Mouse (Mus musculus): ENCODE results near the gene Plcxd2. TPM values are rescaled to one million over a fixed set of nuclear protein-coding genes. Genes with fewer than 3 reads are reported as not detected.

Plcxd2 gene
- 10 to 100 TPM; 53.2 to 61.9 (median 56.1) TPM for total RNA-seq (2022)

DNA sequence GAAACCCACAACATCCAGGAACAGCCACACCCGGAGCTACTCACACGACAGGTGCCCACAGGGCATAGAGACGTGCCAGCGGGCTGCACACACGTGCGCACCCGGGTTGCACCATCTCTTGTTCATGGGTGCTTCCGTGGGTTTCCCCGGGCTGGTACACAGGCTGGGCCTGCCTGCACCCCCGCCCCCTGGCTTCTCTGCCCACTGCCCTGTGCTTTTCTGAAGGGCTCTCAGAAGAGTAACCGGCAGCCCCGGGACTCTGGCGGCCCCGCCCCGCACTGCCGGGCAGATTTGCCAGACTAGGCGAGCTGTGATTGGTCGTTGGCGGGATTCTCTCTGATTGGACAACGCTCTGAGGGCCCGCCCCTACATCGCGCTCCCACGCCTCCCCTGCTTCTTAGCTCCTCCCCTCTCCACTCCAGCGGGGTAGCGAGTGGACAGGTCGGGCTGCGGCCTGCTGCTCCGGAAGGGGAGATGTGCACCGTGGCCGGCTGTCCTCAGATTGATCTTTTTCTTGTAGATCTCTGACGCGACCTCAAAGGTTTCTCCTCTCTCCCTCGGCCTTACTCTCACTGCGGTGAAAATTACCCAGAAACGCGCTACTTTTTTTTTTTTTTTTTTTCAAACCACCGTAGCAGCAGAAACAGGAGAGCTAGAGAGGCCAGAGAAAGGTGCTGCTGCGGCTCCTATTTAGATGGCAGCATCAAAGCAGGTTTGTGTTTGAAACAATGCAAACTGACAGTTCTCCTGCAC lies at the start of gene Plcxd2:
Gene Plcxd2 (minus strand): TSS at position 66 of the 753 bp plus-strand sequence.
- peak; percentile 84 to 93 for DNase-seq (ENCODE audit: low spot score in 2 of 2)

DNA sequence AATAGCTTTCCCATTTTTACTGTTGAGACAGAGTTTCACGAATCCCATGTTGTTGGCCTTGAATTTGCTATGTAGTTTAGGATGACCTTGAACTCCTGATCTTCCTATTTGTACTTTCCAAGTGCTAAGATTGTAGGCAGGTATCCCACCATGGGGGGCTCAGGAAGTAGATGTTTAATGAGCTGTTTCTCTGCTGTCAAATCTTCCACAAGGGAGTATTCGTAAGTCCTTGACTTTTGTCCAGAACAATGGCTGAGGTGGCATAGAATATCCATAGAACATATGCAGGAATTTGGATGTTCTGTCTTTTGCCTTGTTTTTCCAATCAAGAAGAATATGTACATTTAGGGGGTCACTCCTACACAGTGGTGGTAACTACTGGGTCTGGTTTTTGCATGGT lies 36.9 kb upstream of the Plcxd2 start:
- DNase-seq (ENCODE audit: low spot score in 2 of 2), result no peak

DNA sequence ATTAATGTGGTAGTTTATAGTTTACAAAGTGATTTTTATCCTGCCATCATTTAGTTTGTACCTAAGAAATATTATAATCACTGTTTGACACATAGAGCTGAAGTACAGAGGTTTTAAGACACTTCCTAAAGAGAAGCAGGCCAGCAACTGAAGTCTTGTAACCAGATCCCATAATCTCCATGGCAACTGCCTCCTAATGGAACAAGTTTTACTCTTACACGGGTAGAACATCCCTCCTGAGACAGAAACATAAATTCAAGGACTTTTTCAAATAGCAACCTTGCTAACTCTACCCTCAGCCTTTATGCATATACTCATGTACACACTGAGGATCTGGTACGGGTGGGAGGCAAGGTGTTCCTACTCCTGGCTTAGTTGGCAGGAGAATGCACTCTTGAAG lies 26.2 kb upstream of the Plcxd2 start:
- no peak for DNase-seq (ENCODE audit: low spot score in 2 of 2)

DNA sequence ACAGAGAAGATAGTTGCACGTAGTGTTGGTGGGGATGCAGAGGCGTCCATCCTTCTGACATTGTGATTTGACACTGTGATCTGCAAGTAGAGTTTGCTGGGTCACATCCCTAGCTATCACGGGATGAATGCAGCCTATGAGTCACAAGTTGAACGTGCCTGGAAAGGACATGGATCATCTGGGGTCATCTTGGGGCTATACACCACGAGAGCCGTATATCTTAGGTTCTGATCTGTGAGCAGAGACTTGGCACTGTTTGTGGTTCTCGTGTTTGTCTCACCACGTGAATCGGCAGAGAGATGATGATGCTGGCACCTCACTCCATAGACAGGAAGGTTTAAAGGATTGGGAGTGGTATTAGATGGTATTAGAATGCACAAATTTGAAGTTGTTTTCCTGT lies 23.9 kb upstream of the Plcxd2 start:
- no peak for DNase-seq (ENCODE audit: low spot score in 2 of 2)

GRCm38 (mm10) chr16:46022958-46023491 lies 13.0 kb upstream of the Plcxd2 start:
- no peak for DNase-seq (ENCODE audit: low spot score in 2 of 2)

- DNase-seq (ENCODE audit: low spot score in 2 of 2), result peak in 1 of 2 experiments; percentile 38
Observed at GRCm38 (mm10) chr16:46022189-46022928, 12.3 kb upstream of the Plcxd2 start.

GRCm38 (mm10) chr16:46021302-46021701 lies 11.3 kb upstream of the Plcxd2 start:
- no peak for DNase-seq (ENCODE audit: low spot score in 2 of 2)

DNA sequence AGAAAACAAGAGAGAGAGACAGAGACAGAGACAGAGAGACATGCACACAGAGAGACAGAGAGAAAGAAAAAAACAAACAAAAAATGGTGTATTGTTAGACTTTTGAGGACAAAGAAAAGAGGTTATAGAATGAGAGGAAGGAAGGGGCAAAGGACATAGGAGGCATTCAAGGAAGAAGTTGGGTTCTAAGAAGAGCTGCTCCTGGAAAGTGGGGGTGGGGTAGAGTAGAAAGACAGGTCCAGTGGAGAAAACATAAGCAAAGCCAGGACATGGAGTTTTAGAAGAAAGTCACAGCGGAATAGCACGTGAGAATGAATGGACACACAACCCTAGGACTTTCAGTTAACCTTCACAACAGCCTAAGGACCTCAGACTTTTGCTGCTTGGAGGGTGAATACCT lies 10.4 kb upstream of the Plcxd2 start:
- DNase-seq (ENCODE audit: low spot score in 2 of 2), result no peak

GRCm38 (mm10) chr16:46019799-46020198 lies 9.8 kb upstream of the Plcxd2 start:
- DNase-seq (ENCODE audit: low spot score in 2 of 2), result no peak

DNA sequence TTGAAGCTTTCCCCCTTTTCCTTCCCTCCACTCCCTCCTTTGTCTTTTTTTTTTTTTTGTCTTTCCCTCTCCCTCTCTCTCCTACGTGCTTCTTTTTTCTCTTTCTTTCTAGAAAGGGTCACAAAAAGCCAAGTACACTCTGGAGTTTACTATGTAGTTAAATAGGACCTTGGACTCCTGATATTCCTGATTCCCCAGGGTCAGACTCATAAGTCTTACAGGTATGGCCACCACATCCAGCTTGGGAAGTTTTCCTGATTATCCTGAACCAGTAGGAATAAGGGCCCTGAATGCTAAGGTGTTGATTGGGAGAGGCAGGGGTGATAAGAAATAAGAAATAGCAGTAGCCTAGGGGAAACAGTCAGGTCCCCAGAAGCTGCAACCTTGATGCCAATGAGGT lies 9.3 kb upstream of the Plcxd2 start:
- no peak for DNase-seq (ENCODE audit: low spot score in 2 of 2)

- DNase-seq (ENCODE audit: low spot score in 2 of 2), result no peak
Observed at GRCm38 (mm10) chr16:46011696-46012095, 1.7 kb upstream of the Plcxd2 start.

DNA sequence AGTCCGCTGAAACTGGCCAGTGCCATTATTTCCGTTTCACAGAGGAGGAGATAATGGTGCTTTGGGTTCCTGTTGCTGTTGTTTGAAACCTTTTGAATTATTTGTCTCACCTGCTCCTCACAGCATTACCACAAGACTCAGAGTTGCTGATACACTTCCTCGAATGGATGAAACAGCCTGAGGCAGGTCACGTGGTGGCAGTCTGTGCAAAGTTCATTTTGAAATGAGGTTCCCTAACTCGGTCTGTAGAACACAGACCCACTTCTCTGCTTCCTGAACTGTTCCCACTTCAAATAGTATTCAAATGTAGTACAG lies 845 bp upstream of the Plcxd2 start:
- DNase-seq (ENCODE audit: low spot score in 2 of 2), result no peak

- DNase-seq (ENCODE audit: low spot score in 2 of 2), result no peak
Observed at GRCm38 (mm10) chr16:46009717-46010116, 301 bp downstream of the Plcxd2 start.

GRCm38 (mm10) chr16:46008766-46009165 lies 1.3 kb downstream of the Plcxd2 start:
- no peak for DNase-seq (ENCODE audit: low spot score in 2 of 2)

GRCm38 (mm10) chr16:46008036-46008605 lies 1.9 kb downstream of the Plcxd2 start:
- no peak for DNase-seq (ENCODE audit: low spot score in 2 of 2)

DNA sequence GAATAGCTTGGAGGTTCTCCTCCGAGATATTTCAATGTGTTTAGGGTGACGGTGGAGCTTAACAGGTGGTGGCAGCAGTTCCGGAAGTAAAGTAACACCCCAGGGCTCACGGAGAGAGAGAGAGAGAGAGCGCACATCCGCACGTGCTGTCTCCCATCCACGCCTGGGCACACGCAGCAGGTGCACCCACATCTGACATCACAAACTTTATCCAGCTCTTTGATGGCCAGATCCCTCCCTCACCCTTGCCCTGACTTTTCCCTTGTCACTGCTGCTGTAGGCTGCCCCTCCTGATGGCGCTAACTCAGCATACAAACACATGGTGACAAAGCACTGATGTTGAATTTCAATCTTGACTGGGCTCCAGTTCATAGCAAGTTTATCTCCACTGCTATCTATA lies 3.8 kb downstream of the Plcxd2 start:
- no peak for DNase-seq (ENCODE audit: low spot score in 2 of 2)

DNA sequence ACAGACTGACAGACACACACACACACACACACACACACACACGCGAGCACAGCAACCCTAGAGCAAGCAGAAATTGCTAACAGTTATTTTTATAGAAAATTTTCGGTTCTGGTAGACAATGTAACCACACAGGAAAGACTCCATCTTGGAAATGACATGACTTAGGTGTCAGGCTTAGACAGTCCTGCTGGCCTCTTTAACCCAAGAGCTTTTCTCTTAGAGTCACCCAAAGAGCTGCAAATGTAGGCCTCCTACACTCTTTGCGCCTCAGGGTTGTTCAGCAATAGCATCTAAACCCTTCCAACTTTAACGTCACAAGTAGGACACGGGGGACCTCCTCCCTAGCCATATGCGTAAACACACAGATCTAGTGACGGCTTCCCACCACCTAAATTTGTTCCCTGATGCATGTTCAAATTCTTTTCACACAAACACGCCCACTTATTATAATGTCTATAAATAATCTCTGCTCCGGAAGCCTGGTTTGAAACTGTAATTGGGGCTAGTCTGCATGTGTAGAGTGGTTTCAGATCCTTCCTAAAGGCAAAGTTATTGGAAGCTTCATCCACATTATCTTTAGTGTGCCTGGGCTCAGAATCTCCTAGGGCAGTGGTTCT lies 8.4 kb downstream of the Plcxd2 start:
- peak in 1 of 2 experiments; percentile 36 for DNase-seq (ENCODE audit: low spot score in 2 of 2)

DNA sequence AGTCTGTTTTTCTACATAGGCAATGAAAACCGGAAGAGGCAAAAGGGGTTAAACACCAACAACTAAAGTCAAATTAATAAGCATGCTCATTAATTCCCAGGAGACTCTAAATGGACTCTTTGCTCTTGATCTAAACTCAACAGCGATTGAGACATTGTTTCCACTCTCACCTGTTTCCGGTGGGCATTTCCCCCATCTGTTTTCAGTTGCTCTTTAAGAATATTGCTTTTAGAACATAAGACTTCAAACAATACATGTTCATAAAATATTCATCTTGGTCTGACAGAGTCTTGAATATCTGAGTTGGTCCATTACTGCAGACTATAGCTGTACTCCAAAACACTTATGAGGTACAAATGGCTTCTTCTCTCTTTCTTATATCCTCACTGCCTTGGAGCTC lies 9.0 kb downstream of the Plcxd2 start:
- DNase-seq (ENCODE audit: low spot score in 2 of 2), result no peak

DNA sequence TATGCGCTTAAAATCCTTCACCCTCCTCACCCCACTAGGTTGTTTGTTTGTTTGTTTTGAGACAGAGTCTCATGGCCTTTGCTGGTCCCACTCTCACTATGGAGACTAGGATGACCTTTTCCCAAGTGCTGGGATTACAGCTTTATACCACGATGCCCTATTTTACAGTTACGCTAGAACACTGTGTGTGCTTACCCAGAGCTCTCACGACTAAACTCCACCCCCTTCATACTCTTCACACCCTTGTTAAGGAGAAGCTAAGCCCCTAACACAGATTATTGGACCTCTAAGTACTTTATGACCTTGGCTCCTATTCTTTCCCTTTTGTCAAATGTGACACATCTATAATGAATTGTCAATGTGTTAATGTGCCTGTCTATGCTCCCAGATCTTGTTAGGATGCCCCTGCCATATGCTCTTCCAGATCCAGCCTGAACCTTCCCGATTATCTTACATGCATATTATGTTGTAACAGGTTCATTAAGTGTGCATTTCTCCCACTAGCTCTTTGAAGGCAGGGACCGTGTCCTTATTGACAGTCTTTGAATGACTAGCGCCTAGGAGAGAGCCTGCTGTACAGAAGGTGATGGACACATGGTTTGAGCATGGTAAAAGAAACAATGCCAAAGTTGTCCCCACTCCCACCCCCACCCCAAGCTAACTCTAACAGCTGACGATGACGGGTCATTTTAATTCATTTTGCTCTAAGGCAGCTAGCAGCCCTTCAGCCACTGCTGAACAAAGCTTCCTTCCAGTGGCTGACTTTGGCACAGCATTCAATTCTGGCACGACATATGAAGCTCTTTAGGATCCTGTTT lies 10.4 kb downstream of the Plcxd2 start:
- DNase-seq (ENCODE audit: low spot score in 2 of 2), result no peak

DNA sequence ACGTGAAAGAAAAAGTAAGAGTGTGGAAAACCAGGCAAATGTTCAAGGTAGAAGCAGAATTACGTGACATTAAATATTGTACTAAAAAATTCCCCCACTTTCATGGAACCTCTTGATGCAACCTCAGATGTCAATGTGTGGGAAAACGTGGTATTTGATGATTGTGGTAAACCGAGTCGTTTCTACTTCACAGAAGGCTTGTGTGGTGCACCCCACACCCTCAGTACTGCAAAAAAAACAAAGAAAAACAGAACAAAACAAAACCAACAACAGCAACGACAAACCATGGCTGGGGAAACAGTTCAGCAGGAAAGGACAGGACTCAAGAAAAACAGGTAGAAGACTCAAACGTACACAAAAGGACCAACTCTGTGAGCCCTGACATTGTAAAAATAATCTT lies 11.8 kb downstream of the Plcxd2 start:
- DNase-seq (ENCODE audit: low spot score in 2 of 2), result no peak

Measured in left cerebral cortex, adult 8-10 months (tissue).